Mouse (Mus musculus): Measurements from ENCODE around the gene Arhgap10. TPM values are rescaled to one million over a fixed set of nuclear protein-coding genes. Genes with fewer than 3 reads are reported as not detected.

The Arhgap10 gene
- 32.8 and 33.4 TPM in 2 replicates for polyA plus RNA-seq (2015; fragmentation: Nextera tagmentation; extraction: Ambion mirVana)

- Histone ChIP-seq H3K4me2 (ENCODE audit: low read depth, low read length) (peak within 1 kb of the TSS; percentile 78), H3K4me3 (replicated peaks; ENCODE audit: low read length) (peak within 1 kb of the TSS; percentile 62), H3K4me1 (ENCODE audit: control insufficient read depth, insufficient read depth, low read length) (peaks cover 23% of the 10 kb centered on the region), H3K27ac (ENCODE audit: low read length) (peak within 1 kb of the TSS; percentile 82), H3K27me3 (ENCODE audit: control insufficient read depth, insufficient read depth, low read length) (no peaks in the 10 kb centered on the region), H3K36me3 (ENCODE audit: control insufficient read depth, insufficient read depth, low read length) (no peaks in the 10 kb centered on the region), H3K9ac (ENCODE audit: low read length) (peak within 1 kb of the TSS; percentile 84), H3K9me3 (replicated peaks; ENCODE audit: control insufficient read depth, low read length) (no peaks in the 10 kb centered on the region)
- peak; percentile 95 for ATAC-seq (ENCODE audit: insufficient read depth, low FRiP score)
- WGBS: under 1% methylated on average over 79 of the region's 95 CpGs
Observed at GRCm38 (mm10) chr8:77517301-77518200, at the start of gene Arhgap10. Gene Arhgap10 (minus strand): TSS chr8:77517953.

DNA sequence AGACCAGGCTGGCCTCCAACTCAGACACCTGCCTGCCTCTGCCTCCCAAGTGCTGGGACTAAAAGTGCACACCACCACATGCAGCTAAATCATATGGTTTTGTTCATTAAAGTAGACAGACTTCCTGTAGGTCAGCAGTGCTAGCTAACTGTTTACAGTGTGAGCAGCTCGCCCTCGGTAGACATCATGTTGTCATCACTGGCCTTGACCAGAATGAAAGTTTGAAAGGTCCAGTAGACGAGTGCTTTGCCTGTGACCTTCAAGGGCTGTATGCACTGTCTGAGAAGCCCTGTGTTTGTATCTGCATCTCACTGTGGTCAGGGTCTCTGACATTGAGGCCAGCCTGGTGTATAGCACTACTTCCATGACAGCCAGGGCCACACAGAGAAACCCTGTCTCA is 43.7 kb upstream of the Arhgap10 start:
- no peak overlapping the region for H3K27ac ChIP-seq (ENCODE audit: low read length)
- no peak overlapping the region for H3K9ac ChIP-seq (ENCODE audit: low read length)
- WGBS: 73% methylated on average over 3 of the region's 3 CpGs
- H3K9me3 ChIP-seq (replicated peaks; ENCODE audit: control insufficient read depth, low read length): no peaks in the 10 kb centered on the region
- no peak overlapping the region for H3K4me3 ChIP-seq (replicated peaks; ENCODE audit: low read length)
- H3K4me2 ChIP-seq (ENCODE audit: low read depth, low read length): no peak overlapping the region
- no peak for ATAC-seq (ENCODE audit: insufficient read depth, low FRiP score)
- peaks cover 23% of the 10 kb centered on the region for H3K36me3 ChIP-seq (ENCODE audit: control insufficient read depth, insufficient read depth, low read length)
- no peaks in the 10 kb centered on the region for H3K27me3 ChIP-seq (ENCODE audit: control insufficient read depth, insufficient read depth, low read length)
- H3K4me1 ChIP-seq (ENCODE audit: control insufficient read depth, insufficient read depth, low read length): no peaks in the 10 kb centered on the region

DNA sequence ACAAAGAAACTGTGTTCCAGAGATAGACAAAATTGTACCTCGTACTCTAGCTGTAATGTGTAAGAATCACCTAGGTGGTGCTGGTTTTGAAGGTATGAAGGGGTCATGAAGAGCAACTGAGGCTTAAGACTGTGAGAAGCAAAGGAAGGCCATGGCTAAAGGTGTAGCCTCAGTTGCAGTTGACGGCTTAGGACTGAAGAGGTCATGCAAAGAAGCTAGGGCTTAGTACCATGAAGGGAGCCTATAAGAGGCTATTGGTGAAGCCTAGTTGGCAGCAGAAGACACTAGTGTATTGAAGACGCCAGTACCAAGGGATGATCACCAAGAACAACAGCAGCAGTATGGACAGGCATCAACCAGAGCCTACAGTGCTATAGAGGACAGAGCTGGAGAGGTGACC is 34.7 kb upstream of the Arhgap10 start:
- H3K9ac ChIP-seq (ENCODE audit: low read length): no peak overlapping the region
- H3K4me1 ChIP-seq (ENCODE audit: control insufficient read depth, insufficient read depth, low read length): 0 out of 2 replicates have a peak, but pooled peaks cover 5% of the 10 kb centered on the region
- no peaks in the 10 kb centered on the region; the same call in 1 of the 2 replicates for H3K9me3 ChIP-seq (replicated peaks; ENCODE audit: control insufficient read depth, low read length)
- no peak overlapping the region for H3K27ac ChIP-seq (ENCODE audit: low read length)
- no peak overlapping the region for H3K4me2 ChIP-seq (ENCODE audit: low read depth, low read length)
- no peaks in the 10 kb centered on the region for H3K27me3 ChIP-seq (ENCODE audit: control insufficient read depth, insufficient read depth, low read length)
- peaks cover 18% of the 10 kb centered on the region; the same call in 1 of the 2 replicates for H3K36me3 ChIP-seq (ENCODE audit: control insufficient read depth, insufficient read depth, low read length)
- H3K4me3 ChIP-seq (replicated peaks; ENCODE audit: low read length): no peak overlapping the region
- WGBS: 95% methylated on average over 3 of the region's 3 CpGs
- ATAC-seq (ENCODE audit: insufficient read depth, low FRiP score): no peak

GRCm38 (mm10) chr8:77549881-77550580 is 32.3 kb upstream of the Arhgap10 start:
- Histone ChIP-seq H3K36me3 (ENCODE audit: control insufficient read depth, insufficient read depth, low read length) (peaks cover 10% of the 10 kb centered on the region; the same call in 1 of the 2 replicates), H3K4me3 (replicated peaks; ENCODE audit: low read length) (peak overlapping the region; percentile 98), H3K9ac (ENCODE audit: low read length) (peak overlapping the region; percentile 98), H3K27me3 (ENCODE audit: control insufficient read depth, insufficient read depth, low read length) (no peaks in the 10 kb centered on the region), H3K27ac (ENCODE audit: low read length) (peak overlapping the region; percentile 93), H3K9me3 (replicated peaks; ENCODE audit: control insufficient read depth, low read length) (no peaks in the 10 kb centered on the region; the same call in 1 of the 2 replicates), H3K4me2 (ENCODE audit: low read depth, low read length) (peak overlapping the region; percentile 86), H3K4me1 (ENCODE audit: control insufficient read depth, insufficient read depth, low read length) (0 out of 2 replicates have a peak, but pooled peaks cover 5% of the 10 kb centered on the region)
- no peak for ATAC-seq (ENCODE audit: insufficient read depth, low FRiP score)
- 15% methylated on average over 7 of the region's 7 CpGs for WGBS

DNA sequence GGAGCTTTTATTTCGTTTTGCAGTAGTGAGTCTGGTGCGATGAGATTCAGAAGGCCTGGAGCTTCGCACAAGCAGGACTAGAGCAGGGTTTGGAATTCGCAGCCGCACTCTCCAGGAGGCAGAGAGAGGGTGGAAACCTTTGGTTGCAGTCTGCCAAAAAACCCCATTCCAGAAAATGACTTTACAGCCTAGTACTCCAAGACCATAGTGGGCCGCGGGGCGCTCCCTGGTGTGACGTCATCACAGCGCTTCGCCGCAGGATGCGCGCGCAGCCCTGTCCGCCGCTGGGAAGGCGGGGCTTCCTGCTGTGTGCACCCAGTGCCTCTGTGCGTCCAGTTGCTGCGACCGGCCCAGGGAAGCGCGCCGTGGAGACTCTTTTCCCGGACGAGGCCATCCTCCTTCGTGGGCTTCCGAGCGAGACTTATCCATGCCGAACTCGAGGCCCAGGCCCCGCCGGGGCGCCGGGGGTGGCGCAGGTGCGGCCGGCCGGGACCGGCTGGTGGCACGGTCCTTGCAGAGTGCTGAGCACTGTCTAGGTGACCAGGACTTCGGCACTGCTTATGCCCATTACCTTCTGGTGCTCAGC is 31.5 kb upstream of the Arhgap10 start, which contains the start of gene Prmt9:
TSS of gene Prmt9 (plus strand) at position 277 of the 586 bp plus-strand sequence.
- Histone ChIP-seq H3K4me1 (ENCODE audit: control insufficient read depth, insufficient read depth, low read length) (0 out of 2 replicates have a peak, but pooled peaks cover 5% of the 10 kb centered on the region), H3K27ac (ENCODE audit: low read length) (peak within 1 kb of the TSS; percentile 93), H3K9me3 (replicated peaks; ENCODE audit: control insufficient read depth, low read length) (no peaks in the 10 kb centered on the region; the same call in 1 of the 2 replicates), H3K9ac (ENCODE audit: low read length) (peak within 1 kb of the TSS; percentile 98), H3K4me2 (ENCODE audit: low read depth, low read length) (peak within 1 kb of the TSS; percentile 86), H3K27me3 (ENCODE audit: control insufficient read depth, insufficient read depth, low read length) (no peaks in the 10 kb centered on the region), H3K36me3 (ENCODE audit: control insufficient read depth, insufficient read depth, low read length) (peaks cover 10% of the 10 kb centered on the region; the same call in 1 of the 2 replicates), H3K4me3 (replicated peaks; ENCODE audit: low read length) (peak within 1 kb of the TSS; percentile 98)
- ATAC-seq (ENCODE audit: insufficient read depth, low FRiP score): peak; percentile 98
- WGBS: 4% methylated on average over 42 of the region's 42 CpGs

GRCm38 (mm10) chr8:77545616-77546015 is 27.9 kb upstream of the Arhgap10 start:
- H3K27me3 ChIP-seq (ENCODE audit: control insufficient read depth, insufficient read depth, low read length): no peaks in the 10 kb centered on the region
- H3K4me3 ChIP-seq (replicated peaks; ENCODE audit: low read length): no peak overlapping the region
- H3K9me3 ChIP-seq (replicated peaks; ENCODE audit: control insufficient read depth, low read length): no peaks in the 10 kb centered on the region
- H3K4me1 ChIP-seq (ENCODE audit: control insufficient read depth, insufficient read depth, low read length): 0 out of 2 replicates have a peak, but pooled peaks cover 5% of the 10 kb centered on the region
- ATAC-seq (ENCODE audit: insufficient read depth, low FRiP score): no peak
- no peak overlapping the region for H3K9ac ChIP-seq (ENCODE audit: low read length)
- H3K27ac ChIP-seq (ENCODE audit: low read length): no peak overlapping the region
- 86% methylated on average over 4 of the region's 4 CpGs for WGBS
- no peak overlapping the region for H3K4me2 ChIP-seq (ENCODE audit: low read depth, low read length)
- no peaks in the 10 kb centered on the region for H3K36me3 ChIP-seq (ENCODE audit: control insufficient read depth, insufficient read depth, low read length)

DNA sequence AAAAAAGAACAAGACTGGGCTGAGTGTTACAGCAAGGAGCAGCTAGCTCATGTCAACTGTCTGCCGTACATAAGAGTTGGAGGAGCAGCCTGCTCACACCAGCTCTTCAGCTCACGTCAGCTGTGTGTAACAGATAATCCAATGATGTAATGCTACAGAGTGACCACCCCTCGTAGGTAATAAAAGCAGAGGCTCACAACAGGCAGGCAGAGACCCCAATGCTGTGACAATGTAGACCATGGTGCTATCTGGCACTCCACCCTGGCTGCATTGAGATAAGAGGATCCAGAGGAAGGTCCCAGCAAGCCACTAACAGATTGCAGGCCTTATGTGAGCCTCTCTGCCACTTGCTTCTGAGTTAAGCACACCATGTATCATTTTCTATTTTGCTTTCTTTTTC is 26.7 kb upstream of the Arhgap10 start:
- H3K27ac ChIP-seq (ENCODE audit: low read length): no peak overlapping the region
- no peaks in the 10 kb centered on the region for H3K36me3 ChIP-seq (ENCODE audit: control insufficient read depth, insufficient read depth, low read length)
- 58% methylated on average over 3 of the region's 3 CpGs for WGBS
- no peak overlapping the region for H3K9ac ChIP-seq (ENCODE audit: low read length)
- no peak for ATAC-seq (ENCODE audit: insufficient read depth, low FRiP score)
- H3K9me3 ChIP-seq (replicated peaks; ENCODE audit: control insufficient read depth, low read length): no peaks in the 10 kb centered on the region
- no peaks in the 10 kb centered on the region for H3K27me3 ChIP-seq (ENCODE audit: control insufficient read depth, insufficient read depth, low read length)
- no peak overlapping the region for H3K4me3 ChIP-seq (replicated peaks; ENCODE audit: low read length)
- H3K4me2 ChIP-seq (ENCODE audit: low read depth, low read length): no peak overlapping the region
- no peaks in the 10 kb centered on the region for H3K4me1 ChIP-seq (ENCODE audit: control insufficient read depth, insufficient read depth, low read length)

GRCm38 (mm10) chr8:77543152-77543777 is 25.5 kb upstream of the Arhgap10 start:
- WGBS: 77% methylated on average over 6 of the region's 6 CpGs

More at GRCm38 (mm10) chr8:77543152-77543777, 25.5 kb upstream of the Arhgap10 start:
- Histone ChIP-seq H3K4me3 (replicated peaks; ENCODE audit: low read length) (no peak overlapping the region), H3K27me3 (ENCODE audit: control insufficient read depth, insufficient read depth, low read length) (no peaks in the 10 kb centered on the region), H3K9me3 (replicated peaks; ENCODE audit: control insufficient read depth, low read length) (no peaks in the 10 kb centered on the region), H3K27ac (ENCODE audit: low read length) (no peak overlapping the region), H3K4me1 (ENCODE audit: control insufficient read depth, insufficient read depth, low read length) (no peaks in the 10 kb centered on the region), H3K9ac (ENCODE audit: low read length) (no peak overlapping the region), H3K4me2 (ENCODE audit: low read depth, low read length) (no peak overlapping the region), H3K36me3 (ENCODE audit: control insufficient read depth, insufficient read depth, low read length) (no peaks in the 10 kb centered on the region)
- ATAC-seq (ENCODE audit: insufficient read depth, low FRiP score): no peak

All from stomach, embryonic 16.5 days (tissue).